Mouse (Mus musculus): Measurements from ENCODE around the gene Klk15.

The Klk15 gene

DNA sequence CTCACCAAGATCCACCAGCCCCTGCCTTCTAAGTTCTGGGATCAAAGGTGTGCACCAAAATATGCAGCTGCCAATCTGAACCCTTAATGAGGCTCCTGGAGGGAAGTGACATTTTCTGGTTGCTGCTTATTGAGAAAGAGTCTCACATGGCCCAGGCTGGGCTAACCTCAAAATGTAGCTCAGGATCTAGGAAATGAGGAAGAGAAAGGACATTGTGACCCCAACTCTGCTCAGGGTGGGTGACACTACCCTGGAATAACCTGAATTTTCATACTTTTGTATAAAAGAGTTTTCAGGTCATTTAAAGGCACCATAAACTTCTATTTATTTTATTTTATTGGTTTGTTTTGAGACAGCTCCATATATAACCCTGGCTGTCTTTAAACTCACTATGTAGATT, 52.1 kb downstream of the Klk15 start:
- DNase-seq = no peak

Measured in cerebellum, adult 11 months (tissue).